Mouse (Mus musculus) midbrain, postnatal 0 days (tissue): ENCODE results near the gene Rcor1. TPM values are rescaled to one million over a fixed set of nuclear protein-coding genes. Genes with fewer than 3 reads are reported as not detected.

Source experiments
- ATAC-seq: fragments of 200-750 bp; cut with Nextera tagmentation; 2 replicates; pipeline ENCODE4 v1.8.0; 2017; ENCODE audit warnings: moderate number of reproducible peaks, mild to moderate bottlenecking, moderate TSS enrichment, moderate library complexity; ENCODE audit not compliant: low FRiP score
- DNase-seq: peaks from one replicate; pipeline ENCODE4 v3.0.0-alpha.2; 2015; ENCODE audit warnings: low spot score
- H3K27ac ChIP-seq: fragments of 300-500 bp; sonication (generic); 2 replicates; pipeline ENCODE4 v1.5.1; 2014; ENCODE audit warnings: low read depth, mild to moderate bottlenecking, low read length, mixed read lengths
- H3K27me3 ChIP-seq: fragments of 300-500 bp; sonication (generic); 2 replicates; pipeline ENCODE4 v1.6.1; 2014; ENCODE audit warnings: low read length, control low read depth, mixed read lengths; ENCODE audit not compliant: insufficient read depth
- H3K36me3 ChIP-seq: fragments of 300-500 bp; sonication (generic); 2 replicates; pipeline ENCODE4 v1.6.1; 2014; ENCODE audit warnings: low read length, control low read depth, mixed read lengths; ENCODE audit not compliant: insufficient read depth
- H3K4me1 ChIP-seq: fragments of 300-500 bp; sonication (generic); 2 replicates; pipeline ENCODE4 v1.6.1; 2014; ENCODE audit warnings: mild to moderate bottlenecking, control low read depth, antibody characterized with exemption, low read length, mixed read lengths; ENCODE audit not compliant: insufficient read depth
- H3K4me2 ChIP-seq: fragments of 300-500 bp; sonication (generic); 2 replicates; pipeline ENCODE4 v1.6.1; 2014; ENCODE audit warnings: low read depth, mild to moderate bottlenecking, low read length, mixed read lengths; ENCODE audit not compliant: poor library complexity, severe bottlenecking
- H3K4me3 ChIP-seq: fragments of 300-500 bp; sonication (generic); 2 replicates; pipeline ENCODE4 v1.5.1; 2014; ENCODE audit warnings: low read depth, mild to moderate bottlenecking, low read length, moderate library complexity
- H3K9ac ChIP-seq: fragments of 300-500 bp; sonication (generic); replicated peaks from 2 replicates; pipeline ENCODE4 v1.6.1; 2014; ENCODE audit warnings: mild to moderate bottlenecking, low read length, moderate library complexity, mixed read lengths; ENCODE audit not compliant: poor library complexity, severe bottlenecking
- H3K9me3 ChIP-seq: fragments of 300-500 bp; sonication (generic); 2 replicates; pipeline ENCODE4 v1.6.1; 2016; ENCODE audit warnings: low read length, control low read depth
- CTCF ChIP-seq: IDR thresholded peaks from 2 replicates; pipeline ENCODE4 v1.5.1; 2016; ENCODE audit warnings: antibody characterized with exemption, mild to moderate bottlenecking
- WGBS: fragments of 180-500 bp; shearing (Covaris S2); extraction: QIAGEN DNeasy Blood & Tissue Kit; methylation state at CpG from one replicate; pipeline ENCODE4 v1.1.7; 2014; 5-methylcytosine and 5-hydroxymethylcytosine counted together
- polyA plus RNA-seq: library from polyadenylated mRNA; unstranded; fragments of >200 nt; fragmentation: Nextera tagmentation; extraction: Ambion mirVana; gene quantifications from 2 replicates; pipeline ENCODE4 v1.2.1, GENCODE M21; 2015
- total RNA-seq: library from RNA; depleted of rRNA; stranded (reverse); fragments of >200 nt; gene quantifications from 2 replicates; pipeline ENCODE4 v1.2.3, GENCODE M21; 2014

Rcor1 gene
- total and polyA plus RNA-seq, 2 experiments from 2014 or later = 2.7 to 14.9 TPM

GRCm38 (mm10) chr12:111135953-111136352 lies 96.8 kb downstream of the Rcor1 start:
- no peak overlapping the region for H3K9ac ChIP-seq
- no peaks in the 10 kb centered on the region for H3K27me3 ChIP-seq
- 64% methylated on average over 3 of the region's 3 CpGs for WGBS
- H3K36me3 ChIP-seq = no peaks in the 10 kb centered on the region
- peaks cover 3% of the 10 kb centered on the region; the same call in 1 of the 2 replicates for H3K4me1 ChIP-seq
- no peak for TF ChIP-seq CTCF
- ATAC-seq = no peak
- H3K27ac ChIP-seq = no peak overlapping the region
- H3K4me2 ChIP-seq = no peak overlapping the region
- no peaks in the 10 kb centered on the region for H3K9me3 ChIP-seq
- H3K4me3 ChIP-seq = no peak overlapping the region
- no peak for DNase-seq

GRCm38 (mm10) chr12:111137079-111137478 lies 97.9 kb downstream of the Rcor1 start:
- H3K9ac ChIP-seq = no peak overlapping the region
- WGBS = 64% methylated on average over 2 of the region's 2 CpGs

GRCm38 (mm10) chr12:111143005-111143508 lies 103.9 kb downstream of the Rcor1 start:
- DNase-seq (peak; percentile 72), ATAC-seq (peak; percentile 50; the same call in 1 of the 2 replicates)
- H3K4me2 ChIP-seq = peak overlapping the region; percentile 32
- H3K36me3 ChIP-seq = no peaks in the 10 kb centered on the region
- peaks cover 8% of the 10 kb centered on the region; the same call in 1 of the 2 replicates for H3K4me1 ChIP-seq
- H3K9ac ChIP-seq = no peak overlapping the region
- H3K27me3 ChIP-seq = no peaks in the 10 kb centered on the region
- no peaks in the 10 kb centered on the region for H3K9me3 ChIP-seq
- H3K4me3 ChIP-seq = no peak overlapping the region
- peak overlapping the region; percentile 67 for H3K27ac ChIP-seq
- peak; percentile 58 for TF ChIP-seq CTCF
- WGBS = 5% methylated on average over 12 of the region's 12 CpGs

More at GRCm38 (mm10) chr12:111137079-111137478, 97.9 kb downstream of the Rcor1 start:
- Histone ChIP-seq H3K4me2 (no peak overlapping the region), H3K9me3 (no peaks in the 10 kb centered on the region), H3K36me3 (no peaks in the 10 kb centered on the region), H3K27ac (no peak overlapping the region), H3K4me1 (peaks cover 3% of the 10 kb centered on the region; the same call in 1 of the 2 replicates), H3K4me3 (no peak overlapping the region), H3K27me3 (no peaks in the 10 kb centered on the region)
- ATAC-seq (no peak), DNase-seq (no peak)
- TF ChIP-seq CTCF = 0 out of 2 replicates have a peak, but pooled peaks have one; percentile 7

- Histone ChIP-seq H3K36me3 (no peaks in the 10 kb centered on the region), H3K27me3 (no peaks in the 10 kb centered on the region), H3K9me3 (no peaks in the 10 kb centered on the region), H3K27ac (peak overlapping the region; percentile 67), H3K4me3 (no peak overlapping the region), H3K4me1 (peaks cover 8% of the 10 kb centered on the region; the same call in 1 of the 2 replicates), H3K4me2 (peak overlapping the region; percentile 32), H3K9ac (no peak overlapping the region)
- ATAC-seq (peak; percentile 36; the same call in 1 of the 2 replicates), DNase-seq (peak; percentile 48)
- TF ChIP-seq CTCF = no peak
- 57% methylated on average over 16 of the region's 16 CpGs for WGBS
Measured at GRCm38 (mm10) chr12:111143509-111144063, 104.4 kb downstream of the Rcor1 start.

- no peak overlapping the region for H3K4me3 ChIP-seq
- WGBS = 99% methylated on average over 2 of the region's 2 CpGs
- no peak for TF ChIP-seq CTCF
- peaks cover 8% of the 10 kb centered on the region; the same call in 1 of the 2 replicates for H3K4me1 ChIP-seq
- DNase-seq (no peak), ATAC-seq (no peak)
- no peaks in the 10 kb centered on the region for H3K36me3 ChIP-seq
- peak overlapping the region; percentile 12; the same call in 1 of the 2 replicates for H3K27ac ChIP-seq
- no peak overlapping the region for H3K9ac ChIP-seq
- no peaks in the 10 kb centered on the region for H3K9me3 ChIP-seq
- H3K4me2 ChIP-seq = no peak overlapping the region
- H3K27me3 ChIP-seq = no peaks in the 10 kb centered on the region
Measured at GRCm38 (mm10) chr12:111144598-111144997, 105.4 kb downstream of the Rcor1 start.

- Histone ChIP-seq H3K4me3 (no peak overlapping the region), H3K9me3 (no peaks in the 10 kb centered on the region), H3K36me3 (no peaks in the 10 kb centered on the region), H3K9ac (no peak overlapping the region), H3K4me1 (peaks cover 8% of the 10 kb centered on the region; the same call in 1 of the 2 replicates), H3K27ac (peak overlapping the region; percentile 12; the same call in 1 of the 2 replicates), H3K27me3 (no peaks in the 10 kb centered on the region), H3K4me2 (no peak overlapping the region)
- WGBS = 41% methylated on average over 9 of the region's 9 CpGs
- ATAC-seq (no peak), DNase-seq (peak; percentile 58)
- no peak for TF ChIP-seq CTCF
Measured at GRCm38 (mm10) chr12:111145269-111145668, 106.1 kb downstream of the Rcor1 start.
